Mouse (Mus musculus): Measurements from ENCODE around the gene Ryr1. TPM values are rescaled to one million over a fixed set of nuclear protein-coding genes. Genes with fewer than 3 reads are reported as not detected.
"Not testable (repeated sequence)": the region's sequence is repeated elsewhere in the genome, so short reads cannot be mapped to it uniquely, and the experiment has no call there.

Gene Ryr1
- polyA plus RNA-seq, 1 experiment from 2014 or later: 1.8 TPM

DNA sequence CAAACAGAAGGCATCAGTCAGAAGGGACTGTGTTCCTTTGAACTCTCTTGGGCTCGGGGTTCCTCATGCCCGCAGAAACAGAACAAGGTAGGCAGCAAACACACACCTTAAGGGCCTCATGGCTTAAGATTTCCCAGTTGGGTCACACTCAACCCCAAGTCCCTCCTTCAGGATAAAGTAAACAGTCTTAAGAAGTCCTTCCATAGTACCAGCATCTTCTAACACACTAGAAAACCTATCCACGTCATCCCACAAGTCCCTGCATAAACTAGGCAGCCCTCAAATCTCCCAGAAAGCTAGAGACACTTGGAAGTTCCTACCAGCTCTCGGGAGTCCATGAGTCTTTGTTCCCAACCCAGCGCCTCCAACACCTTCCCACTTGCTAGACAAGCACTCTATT lies 37.3 kb upstream of the Ryr1 start:
- ATAC-seq (replicated peaks; ENCODE audit: low FRiP score): no peak

DNA sequence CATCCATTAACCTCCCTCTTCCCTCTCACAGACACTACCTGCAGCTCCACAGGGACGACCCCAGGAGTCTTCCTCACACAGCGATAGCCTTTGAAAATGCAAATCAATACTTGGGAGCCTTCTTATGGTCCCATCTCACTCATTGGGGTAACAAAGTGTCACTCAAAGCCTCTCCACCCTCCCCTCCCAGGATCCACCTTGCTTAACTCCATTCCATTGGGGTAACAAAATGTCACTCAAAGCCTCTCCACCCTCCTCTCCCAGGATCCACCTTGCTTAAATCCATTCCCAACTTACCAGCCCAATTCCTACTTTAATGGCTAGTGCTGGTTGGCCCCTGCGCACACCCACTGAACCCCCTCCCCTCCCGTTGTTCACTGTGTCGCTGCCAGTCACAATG lies 33.3 kb upstream of the Ryr1 start:
- ATAC-seq (replicated peaks; ENCODE audit: low FRiP score): no peak
- Histone ChIP-seq H3K27ac (no peak overlapping the region), H3K9me3 (replicated peaks) (0 out of 2 replicates have a peak, but pooled peaks cover 4% of the 10 kb centered on the region), H3K27me3 (peaks cover 30% of the 10 kb centered on the region), H3K4me1 (peaks cover 24% of the 10 kb centered on the region), H3K36me3 (peaks cover 23% of the 10 kb centered on the region), H3K4me3 (replicated peaks) (no peak overlapping the region), H3K9ac (no peak overlapping the region), H3K4me2 (no peak overlapping the region)
- WGBS: 1% methylated on average over 5 of the region's 5 CpGs

More for the DNA sequence above, 37.3 kb upstream of the Ryr1 start:
- Histone ChIP-seq H3K4me2 (no peak overlapping the region; the same call in 1 of the 2 replicates), H3K4me3 (replicated peaks) (no peak overlapping the region), H3K27me3 (peaks cover 29% of the 10 kb centered on the region), H3K9ac (no peak overlapping the region), H3K36me3 (peaks cover 18% of the 10 kb centered on the region), H3K4me1 (peaks cover 11% of the 10 kb centered on the region), H3K9me3 (replicated peaks) (no peaks in the 10 kb centered on the region), H3K27ac (no peak overlapping the region)
- WGBS: 74% methylated on average over 5 of the region's 5 CpGs

DNA sequence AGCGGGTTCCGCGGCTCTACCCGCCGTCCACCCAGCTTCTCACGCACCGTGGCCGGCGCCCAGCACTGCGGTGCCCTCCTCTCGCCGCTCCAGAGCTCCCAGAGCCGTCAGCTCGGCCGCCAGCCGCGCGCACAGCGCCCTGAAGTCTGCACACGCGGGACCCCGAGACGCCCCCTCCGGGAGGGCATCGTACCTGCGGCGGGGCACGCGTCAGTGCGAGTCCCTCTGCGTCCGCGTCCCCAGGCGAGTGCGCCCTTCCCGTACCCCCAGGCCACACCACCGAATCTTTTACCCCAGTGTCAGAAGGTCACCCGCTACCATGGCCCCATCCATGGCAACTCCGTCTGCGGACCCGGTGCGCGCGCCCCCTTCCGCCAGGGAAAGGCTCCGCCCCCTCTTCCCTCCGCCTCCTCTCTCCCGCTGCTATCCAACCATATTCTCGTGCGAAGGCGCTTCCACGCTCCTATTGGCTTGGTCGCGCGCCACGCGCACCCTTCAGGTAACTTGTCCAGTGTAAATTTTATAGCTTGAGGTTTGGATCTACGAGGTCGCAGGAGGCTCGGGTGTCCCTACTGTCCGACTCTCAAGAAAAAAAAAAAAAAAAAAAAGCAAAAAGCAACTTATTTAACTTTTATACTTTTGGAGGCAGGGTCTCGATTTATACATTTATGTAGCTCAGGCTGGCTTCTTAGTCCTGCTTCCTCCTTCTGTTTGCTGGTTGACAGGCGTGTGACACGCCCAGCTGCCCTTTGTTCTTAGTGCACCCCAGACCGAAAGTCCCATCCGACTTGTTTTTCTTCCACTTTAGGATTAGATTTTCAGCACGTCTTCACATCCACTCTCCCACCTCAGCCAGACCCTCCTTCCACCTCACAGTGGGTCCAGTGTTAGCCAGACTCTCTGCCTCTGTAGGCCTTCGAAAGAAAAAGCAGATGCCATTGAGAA lies 31.1 kb upstream of the Ryr1 start, which contains the start of gene Fam98c:
Gene Fam98c (minus strand): TSS at position 397 of the 945 bp plus-strand sequence.
- 3% methylated on average over 68 of the region's 68 CpGs for WGBS
- H3K9me3 ChIP-seq (replicated peaks): 0 out of 2 replicates have a peak, but pooled peaks cover 4% of the 10 kb centered on the region
- peaks cover 30% of the 10 kb centered on the region for H3K27me3 ChIP-seq
- H3K4me3 ChIP-seq (replicated peaks): peak within 1 kb of the TSS; percentile 94
- H3K9ac ChIP-seq: peak within 1 kb of the TSS; percentile 78
- H3K4me2 ChIP-seq: peak within 1 kb of the TSS; percentile 99
- peaks cover 11% of the 10 kb centered on the region for H3K36me3 ChIP-seq
- peaks cover 15% of the 10 kb centered on the region for H3K4me1 ChIP-seq
- peak within 1 kb of the TSS; percentile 94 for H3K27ac ChIP-seq
- ATAC-seq (replicated peaks; ENCODE audit: low FRiP score): peak; percentile 72

DNA sequence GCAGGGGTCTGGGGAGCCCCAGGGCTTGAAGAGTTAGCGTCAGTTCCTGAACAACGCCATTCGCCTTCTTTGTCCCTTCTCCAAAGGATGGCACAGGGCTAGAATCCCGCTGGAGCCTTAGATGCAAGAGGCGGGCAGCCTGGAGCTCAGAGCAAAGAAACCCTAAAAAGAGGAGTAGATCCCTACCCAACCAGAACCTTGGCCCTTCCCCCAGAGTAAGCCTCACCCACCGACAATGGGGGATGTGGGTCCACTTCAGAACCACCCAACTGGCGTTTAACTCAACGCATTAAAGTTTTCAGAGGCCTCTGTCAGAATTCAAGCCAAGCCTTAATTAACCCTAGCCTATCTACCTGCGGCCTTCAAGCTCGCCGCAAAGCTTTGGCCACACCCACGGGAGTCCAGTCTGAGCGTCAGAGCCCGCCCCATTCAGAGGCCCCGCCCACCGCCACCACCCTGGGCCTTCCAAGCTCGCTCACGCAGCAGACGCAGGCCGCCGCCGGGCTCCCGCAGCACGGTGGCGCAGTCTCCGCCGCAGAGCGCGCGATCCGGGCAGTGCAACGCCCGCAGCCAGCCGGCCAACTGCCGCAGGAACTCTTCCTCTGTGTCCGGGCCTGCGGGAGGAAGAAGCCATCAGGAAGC lies 30.3 kb upstream of the Ryr1 start:
- H3K9me3 ChIP-seq (replicated peaks): 0 out of 2 replicates have a peak, but pooled peaks cover 4% of the 10 kb centered on the region
- peak overlapping the region; percentile 78 for H3K9ac ChIP-seq
- H3K4me3 ChIP-seq (replicated peaks): peak overlapping the region; percentile 94
- peak overlapping the region; percentile 99 for H3K4me2 ChIP-seq
- peak overlapping the region; percentile 94 for H3K27ac ChIP-seq
- peaks cover 30% of the 10 kb centered on the region for H3K27me3 ChIP-seq
- peaks cover 8% of the 10 kb centered on the region for H3K36me3 ChIP-seq
- H3K4me1 ChIP-seq: peaks cover 15% of the 10 kb centered on the region
- WGBS: 7% methylated on average over 37 of the region's 37 CpGs
- peak; percentile 90 for ATAC-seq (replicated peaks; ENCODE audit: low FRiP score)

DNA sequence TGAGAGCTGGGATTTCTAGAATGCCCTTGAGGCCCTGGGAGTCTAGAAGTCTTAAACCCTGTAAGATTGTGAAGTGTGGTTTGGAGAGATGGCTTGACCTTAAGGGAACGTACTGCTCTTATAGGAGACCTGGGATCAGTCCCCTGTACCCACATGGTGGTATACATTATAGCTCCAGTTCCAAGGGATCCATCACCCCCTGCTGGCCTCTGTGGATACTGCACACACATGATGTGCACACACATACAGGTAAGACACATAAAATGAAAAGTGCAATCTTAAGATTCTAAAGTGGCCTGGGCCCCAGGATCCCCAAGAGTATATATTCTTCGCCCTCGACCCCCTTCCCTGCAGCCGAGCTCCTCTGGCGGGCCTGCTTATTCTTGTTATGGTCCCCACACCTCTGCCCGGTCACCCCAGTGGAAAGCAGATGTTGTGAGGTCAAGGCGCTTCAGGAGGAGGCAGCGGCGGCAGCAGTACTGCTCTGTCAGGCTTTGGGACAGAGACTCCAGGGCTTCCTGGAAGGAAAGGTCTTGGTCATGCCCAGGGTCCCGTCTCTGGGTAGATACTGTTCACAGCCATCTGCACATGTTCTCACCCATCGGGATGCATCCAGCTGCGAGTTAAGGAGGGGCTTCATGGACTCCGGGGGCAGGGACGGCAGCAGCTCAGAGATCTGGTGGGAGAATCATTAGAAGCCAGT lies 29.2 kb upstream of the Ryr1 start:
- peaks cover 8% of the 10 kb centered on the region for H3K36me3 ChIP-seq
- 93% methylated on average over 14 of the region's 14 CpGs for whole genome bisulfite sequencing
- no peak overlapping the region for H3K9ac ChIP-seq
- peaks cover 15% of the 10 kb centered on the region for H3K4me1 ChIP-seq
- H3K27me3 ChIP-seq: peaks cover 20% of the 10 kb centered on the region
- no peak overlapping the region for H3K27ac ChIP-seq
- H3K4me2 ChIP-seq: no peak overlapping the region
- ATAC-seq (replicated peaks; ENCODE audit: low FRiP score): no peak
- H3K9me3 ChIP-seq (replicated peaks): 0 out of 2 replicates have a peak, but pooled peaks cover 4% of the 10 kb centered on the region
- H3K4me3 ChIP-seq (replicated peaks): no peak overlapping the region

DNA sequence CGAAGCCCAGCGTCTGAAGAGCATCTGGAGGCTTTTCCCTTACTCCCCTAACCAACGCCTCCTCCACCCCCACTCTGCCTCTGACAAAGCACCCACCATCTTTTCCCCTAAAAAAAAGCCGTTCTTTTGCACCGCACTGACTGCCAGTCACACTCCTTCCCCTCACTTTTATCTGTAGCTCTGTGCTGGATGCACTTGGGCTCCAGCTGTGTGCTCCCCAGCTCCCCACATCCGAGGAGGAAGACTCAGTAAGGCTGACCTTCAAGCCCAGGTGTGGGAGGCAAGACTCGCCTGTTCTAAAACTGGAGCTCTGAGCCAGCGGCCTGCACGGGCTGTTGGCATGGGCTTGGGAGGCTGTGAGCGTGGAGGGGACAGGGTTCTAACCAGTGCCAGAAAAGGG lies 26.5 kb upstream of the Ryr1 start:
- H3K9me3 ChIP-seq (replicated peaks): 0 out of 2 replicates have a peak, but pooled peaks cover 4% of the 10 kb centered on the region
- H3K4me1 ChIP-seq: peaks cover 12% of the 10 kb centered on the region
- no peak overlapping the region for H3K4me3 ChIP-seq (replicated peaks)
- no peak for ATAC-seq (replicated peaks; ENCODE audit: low FRiP score)
- H3K9ac ChIP-seq: no peak overlapping the region
- H3K36me3 ChIP-seq: peaks cover 8% of the 10 kb centered on the region
- WGBS: 66% methylated on average over 10 of the region's 10 CpGs
- no peak overlapping the region for H3K27ac ChIP-seq
- H3K4me2 ChIP-seq: no peak overlapping the region
- no peaks in the 10 kb centered on the region for H3K27me3 ChIP-seq

DNA sequence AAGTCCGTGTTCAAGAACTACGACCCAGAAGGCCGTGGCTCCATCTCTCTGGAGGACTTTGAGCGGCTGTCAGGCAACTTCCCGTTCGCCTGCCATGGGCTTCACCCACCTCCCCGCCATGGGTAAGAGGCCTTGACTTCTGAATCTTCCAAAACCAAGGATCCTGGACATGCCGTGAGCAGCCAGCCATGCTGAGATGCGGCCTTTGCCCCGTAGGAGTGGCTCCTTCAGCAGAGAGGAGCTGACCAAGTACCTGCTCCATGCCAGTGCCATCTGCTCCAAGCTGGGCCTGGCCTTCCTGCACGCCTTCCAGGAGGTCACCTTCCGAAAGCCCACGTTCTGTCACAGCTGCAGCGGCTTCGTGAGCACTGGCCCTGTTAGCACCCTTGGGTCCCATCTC lies 23.8 kb upstream of the Ryr1 start:
- 0 out of 2 replicates have a peak, but pooled peaks have one; percentile 17 for ATAC-seq (replicated peaks; ENCODE audit: low FRiP score)
- Histone ChIP-seq H3K4me2 (no peak overlapping the region), H3K9me3 (replicated peaks) (no peaks in the 10 kb centered on the region), H3K9ac (no peak overlapping the region), H3K27me3 (no peaks in the 10 kb centered on the region), H3K4me1 (no peaks in the 10 kb centered on the region), H3K36me3 (no peaks in the 10 kb centered on the region), H3K4me3 (replicated peaks) (no peak overlapping the region), H3K27ac (no peak overlapping the region)
- 82% methylated on average over 15 of the region's 15 CpGs for WGBS

DNA sequence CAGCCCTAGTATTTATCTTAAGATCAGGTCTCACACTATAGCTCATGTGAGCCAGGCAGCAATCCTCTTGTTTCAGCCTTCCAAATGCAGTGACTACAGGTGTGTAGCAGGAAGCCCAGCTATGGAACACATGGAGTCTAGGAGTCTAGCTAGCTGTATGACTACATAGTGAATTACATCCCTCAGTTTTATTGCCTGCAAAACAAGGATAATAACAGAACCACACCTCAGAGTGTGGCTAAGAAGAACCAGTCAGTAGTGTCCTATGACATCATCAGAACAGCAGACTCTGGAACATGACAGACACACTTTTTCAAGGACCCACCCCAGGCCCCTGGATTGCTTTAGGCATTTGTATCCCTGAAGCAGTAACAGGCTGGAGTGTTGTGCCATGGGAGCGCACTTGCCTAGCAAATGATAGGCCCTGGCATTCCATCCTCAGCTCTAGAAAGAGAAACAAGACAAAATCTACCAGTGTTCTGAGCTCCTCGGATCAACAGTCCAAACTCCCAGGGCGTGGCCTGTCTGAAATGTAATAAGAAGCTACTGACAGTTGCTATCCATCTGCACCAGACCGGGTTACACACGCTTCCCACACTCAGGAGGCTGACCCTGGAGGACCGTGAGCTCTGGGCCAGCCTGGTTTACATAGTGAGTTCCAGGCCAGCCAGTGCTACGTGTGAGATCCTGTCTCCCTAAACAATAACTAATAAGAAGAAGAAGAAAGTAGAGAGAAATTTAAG lies 21.8 kb upstream of the Ryr1 start:
- Histone ChIP-seq H3K4me2 (no peak overlapping the region), H3K27me3 (no peaks in the 10 kb centered on the region), H3K9ac (no peak overlapping the region), H3K4me3 (replicated peaks) (no peak overlapping the region), H3K9me3 (replicated peaks) (no peaks in the 10 kb centered on the region), H3K4me1 (no peaks in the 10 kb centered on the region), H3K36me3 (no peaks in the 10 kb centered on the region), H3K27ac (no peak overlapping the region)
- WGBS: 76% methylated on average over 7 of the region's 7 CpGs
- ATAC-seq (replicated peaks; ENCODE audit: low FRiP score): no peak

DNA sequence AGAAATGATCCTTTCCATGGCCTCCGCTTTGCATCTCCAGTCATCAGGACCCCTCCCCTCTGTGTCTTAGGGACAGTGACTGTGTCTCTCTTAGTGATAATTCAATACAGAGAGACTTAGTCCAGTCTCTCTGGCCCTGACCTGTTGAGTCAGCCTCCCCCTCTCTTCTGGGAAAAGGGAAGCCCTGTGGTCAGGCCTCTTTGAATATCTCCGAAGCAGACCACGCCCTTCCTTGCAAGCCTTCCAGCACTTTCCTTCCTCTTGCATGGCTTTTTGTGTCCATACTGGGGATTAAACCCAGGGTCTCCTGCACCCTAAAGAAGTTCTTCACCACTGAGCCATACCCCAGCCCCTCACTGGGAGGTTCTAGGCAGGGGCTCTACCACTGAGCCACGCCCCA lies 19.0 kb upstream of the Ryr1 start:
- no peak for ATAC-seq (replicated peaks; ENCODE audit: low FRiP score)

DNA sequence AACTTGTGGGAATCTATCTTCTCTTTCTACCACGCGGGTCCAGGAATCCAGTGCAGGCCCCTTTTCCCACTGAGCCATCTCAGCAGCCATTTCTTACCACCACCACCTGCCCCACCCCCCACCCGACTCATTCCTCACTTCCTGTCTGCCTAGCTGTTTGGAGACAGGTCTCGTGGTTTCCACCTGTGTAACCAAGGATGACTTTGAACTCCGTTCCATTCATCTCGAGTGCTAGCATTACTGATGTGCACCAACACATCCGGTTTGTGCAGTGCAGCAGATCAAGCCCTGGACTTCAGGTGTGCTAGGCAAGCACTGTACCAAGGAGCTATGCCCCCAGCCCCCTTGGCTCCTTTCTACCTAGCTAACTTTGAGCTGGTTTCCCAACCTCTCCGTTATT lies 16.4 kb upstream of the Ryr1 start:
- H3K36me3 ChIP-seq: no peaks in the 10 kb centered on the region
- H3K4me1 ChIP-seq: no peaks in the 10 kb centered on the region
- no peak overlapping the region for H3K4me3 ChIP-seq (replicated peaks)
- WGBS: 72% methylated on average over 8 of the region's 8 CpGs
- no peak overlapping the region for H3K4me2 ChIP-seq
- no peaks in the 10 kb centered on the region for H3K9me3 ChIP-seq (replicated peaks)
- no peak overlapping the region for H3K27ac ChIP-seq
- no peak for ATAC-seq (replicated peaks; ENCODE audit: low FRiP score)
- no peak overlapping the region for H3K9ac ChIP-seq
- H3K27me3 ChIP-seq: peaks cover 3% of the 10 kb centered on the region

More for the DNA sequence above, 19.0 kb upstream of the Ryr1 start:
- Histone ChIP-seq H3K4me2 (no peak overlapping the region), H3K4me1 (no peaks in the 10 kb centered on the region), H3K36me3 (no peaks in the 10 kb centered on the region), H3K27ac (no peak overlapping the region), H3K9me3 (replicated peaks) (no peaks in the 10 kb centered on the region), H3K4me3 (replicated peaks) (no peak overlapping the region), H3K9ac (no peak overlapping the region), H3K27me3 (no peaks in the 10 kb centered on the region)
- WGBS: 92% methylated on average over 4 of the region's 4 CpGs

DNA sequence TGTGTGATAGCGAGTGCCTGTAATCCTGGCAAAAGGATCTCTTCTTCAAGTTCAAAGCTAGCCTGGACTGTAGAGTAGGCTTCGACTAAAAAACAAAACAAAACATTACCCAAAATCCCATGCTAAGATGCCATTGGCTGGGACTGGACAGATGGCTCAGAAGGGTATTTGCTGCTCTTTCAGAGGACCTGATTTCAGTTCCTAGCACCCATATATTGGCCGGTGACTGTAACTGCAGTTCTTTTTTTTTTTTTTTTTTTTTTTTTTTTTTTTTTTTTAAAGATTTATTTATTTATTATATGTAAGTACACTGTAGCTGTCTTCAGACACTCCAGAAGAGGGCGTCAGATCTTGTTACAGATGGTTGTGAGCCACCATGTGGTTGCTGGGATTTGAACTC lies 14.3 kb upstream of the Ryr1 start:
- H3K9me3 ChIP-seq (replicated peaks); H3K36me3 ChIP-seq; H3K27ac ChIP-seq; ATAC-seq (replicated peaks; ENCODE audit: low FRiP score); H3K4me2 ChIP-seq; H3K9ac ChIP-seq; H3K4me3 ChIP-seq (replicated peaks): not testable (repeated sequence)
- 84% methylated on average over 3 of the region's 4 CpGs for WGBS
- H3K4me1 ChIP-seq: peaks cover 12% of the 10 kb centered on the region
- peaks cover 16% of the 10 kb centered on the region for H3K27me3 ChIP-seq
